Mouse (Mus musculus): ENCODE data around the gene Grik4.

DNA sequence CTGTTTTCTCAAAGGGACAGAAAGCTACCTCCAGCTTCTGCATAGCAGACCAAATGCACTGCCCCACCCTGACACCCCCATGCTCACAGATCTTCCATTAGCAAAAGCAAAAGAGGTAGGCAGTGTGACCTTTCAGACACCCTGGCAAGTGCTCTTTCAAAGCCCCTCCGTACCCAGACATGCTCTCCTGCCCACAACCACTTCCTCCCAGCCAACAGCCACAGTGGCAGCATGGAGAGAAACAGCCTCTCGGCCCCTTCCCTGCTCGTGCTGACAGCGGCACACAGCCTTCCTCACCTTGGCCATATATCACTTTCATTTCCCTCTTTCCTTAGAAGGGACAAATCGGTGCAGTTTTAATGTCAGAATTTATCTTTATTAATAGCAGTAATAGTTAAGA is 106.0 kb downstream of the Grik4 start:
- TF ChIP-seq POLR2A (IDR thresholded peaks at IDR 0.05; ENCODE audit: low read depth, low read length) (no peak), CTCF (IDR thresholded peaks at IDR 0.05; ENCODE audit: extremely low read depth, insufficient read length, insufficient replicate concordance, low read depth, low read length) (no peak)
